Mouse (Mus musculus) hindbrain, embryonic 12.5 days (tissue): ENCODE measurements around the gene Lgi1. TPM values are rescaled to one million over a fixed set of nuclear protein-coding genes. Genes with fewer than 3 reads are reported as not detected.

Experiments used
- ATAC-seq: fragments of 200-750 bp; cut with Nextera tagmentation; 2 replicates; pipeline ENCODE4 v1.8.0; 2017; ENCODE audit warnings: moderate TSS enrichment; ENCODE audit not compliant: low FRiP score
- H3K27ac ChIP-seq: fragments of 300-500 bp; sonication (generic); 2 replicates; pipeline ENCODE4 v1.5.1; 2016; ENCODE audit warnings: mild to moderate bottlenecking
- H3K27me3 ChIP-seq: fragments of 300-500 bp; sonication (generic); 2 replicates; pipeline ENCODE4 v1.6.1; 2016; ENCODE audit warnings: mild to moderate bottlenecking
- H3K36me3 ChIP-seq: fragments of 300-500 bp; sonication (generic); 2 replicates; pipeline ENCODE4 v1.6.1; 2016; ENCODE audit warnings: mild to moderate bottlenecking
- H3K4me1 ChIP-seq: fragments of 300-500 bp; sonication (generic); 2 replicates; pipeline ENCODE4 v1.6.1; 2016
- H3K4me2 ChIP-seq: fragments of 300-500 bp; sonication (generic); replicated peaks from 2 replicates; pipeline ENCODE4 v1.6.1; 2016; ENCODE audit warnings: mild to moderate bottlenecking
- H3K4me3 ChIP-seq: fragments of 300-500 bp; sonication (generic); 2 replicates; pipeline ENCODE4 v1.5.1; 2016; ENCODE audit warnings: mild to moderate bottlenecking
- H3K9ac ChIP-seq: fragments of 300-500 bp; sonication (generic); 2 replicates; pipeline ENCODE4 v1.6.1; 2016; ENCODE audit warnings: mild to moderate bottlenecking, moderate library complexity
- H3K9me3 ChIP-seq: fragments of 300-500 bp; sonication (generic); replicated peaks from 2 replicates; pipeline ENCODE4 v1.6.1; 2016; ENCODE audit warnings: mild to moderate bottlenecking
- WGBS: fragments of 180-500 bp; shearing (Covaris S2); methylation state at CpG from one replicate; pipeline ENCODE4 v1.1.7; 2016; 5-methylcytosine and 5-hydroxymethylcytosine counted together
- polyA plus RNA-seq: library from polyadenylated mRNA; unstranded; fragments of >200 nt; fragmentation: Nextera tagmentation; extraction: Ambion mirVana; gene quantifications from 2 replicates; pipeline ENCODE4 v1.2.1, GENCODE M21; 2016

Gene Lgi1
- polyA plus RNA-seq, 1 experiment from 2014 or later, result 5.2 TPM

DNA sequence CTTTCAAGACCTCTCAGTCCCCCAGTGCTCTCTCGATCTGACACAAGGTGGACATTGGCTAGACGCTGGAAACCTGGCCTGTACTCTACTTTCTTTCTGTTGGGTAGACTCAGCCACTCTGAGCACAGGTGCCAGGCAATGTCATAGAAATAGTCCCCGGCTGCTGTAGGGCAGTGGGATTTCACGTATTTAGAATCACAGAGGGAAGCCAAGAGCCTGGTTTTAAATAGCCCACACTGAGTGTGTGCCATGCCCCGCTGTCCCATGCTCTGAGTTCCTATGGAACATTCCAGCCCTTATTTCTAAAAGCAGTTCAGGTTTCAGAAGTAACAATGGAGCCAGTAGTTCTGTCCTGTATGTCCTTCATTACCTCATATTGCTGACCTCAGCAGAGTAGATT lies 3.1 kb downstream of the Lgi1 start:
- peaks cover 5% of the 10 kb centered on the region; the same call in 1 of the 2 replicates for H3K27me3 ChIP-seq
- 0 out of 2 replicates have a peak, but pooled peaks cover 4% of the 10 kb centered on the region for H3K4me1 ChIP-seq
- 82% methylated on average over 5 of the region's 5 CpGs for WGBS
- no peaks in the 10 kb centered on the region for H3K36me3 ChIP-seq
- H3K4me3 ChIP-seq, result no peak overlapping the region
- H3K4me2 ChIP-seq, result no peak overlapping the region
- H3K9me3 ChIP-seq, result no peaks in the 10 kb centered on the region
- no peak overlapping the region for H3K27ac ChIP-seq
- H3K9ac ChIP-seq, result no peak overlapping the region
- ATAC-seq, result no peak

DNA sequence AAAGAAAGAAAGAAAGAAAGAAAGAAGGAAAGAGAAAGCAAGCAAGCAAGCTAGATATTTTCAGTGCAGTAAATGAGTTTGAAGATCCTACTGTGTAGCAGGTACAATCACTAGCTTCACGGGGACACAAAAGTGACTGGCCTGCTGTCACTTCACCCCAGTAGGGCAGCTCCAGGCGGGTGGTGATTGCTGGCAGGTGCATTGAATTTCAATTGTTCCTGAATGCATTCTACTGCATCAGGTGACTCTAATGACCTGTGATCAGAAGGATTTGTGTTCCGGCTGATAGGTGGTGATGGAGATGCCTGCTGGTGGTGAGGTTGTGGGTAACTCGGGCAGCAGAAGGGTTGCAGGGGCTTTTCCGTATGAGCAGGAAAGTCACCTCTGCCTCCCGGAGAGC lies 6.7 kb downstream of the Lgi1 start:
- H3K4me1 ChIP-seq, result no peaks in the 10 kb centered on the region
- no peak overlapping the region for H3K27ac ChIP-seq
- H3K27me3 ChIP-seq, result no peaks in the 10 kb centered on the region
- H3K9ac ChIP-seq, result no peak overlapping the region
- 29% methylated on average over 6 of the region's 6 CpGs for whole genome bisulfite sequencing
- no peak overlapping the region for H3K4me3 ChIP-seq
- ATAC-seq, result no peak
- no peak overlapping the region for H3K4me2 ChIP-seq
- H3K9me3 ChIP-seq, result no peaks in the 10 kb centered on the region
- no peaks in the 10 kb centered on the region for H3K36me3 ChIP-seq

DNA sequence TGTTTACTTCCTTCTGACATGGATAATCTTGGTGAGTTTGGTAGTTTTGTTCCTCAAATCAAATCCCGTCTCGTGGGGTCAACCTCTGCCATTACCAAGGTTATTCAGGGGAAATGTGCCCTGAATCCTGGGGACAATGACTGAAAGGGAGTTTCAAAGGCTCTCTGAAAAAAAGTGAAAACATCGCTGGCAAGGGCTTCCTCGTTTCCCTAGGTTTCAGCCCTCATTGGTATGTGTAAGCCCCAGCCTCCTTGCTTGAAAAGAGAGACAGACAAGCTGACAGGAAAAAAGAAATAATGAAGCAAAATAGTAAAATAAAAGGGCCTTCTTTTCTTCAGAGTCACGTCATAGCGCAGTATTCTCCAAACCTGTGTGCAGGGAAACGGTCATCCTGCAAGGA lies 9.5 kb downstream of the Lgi1 start:
- no peaks in the 10 kb centered on the region for H3K9me3 ChIP-seq
- H3K4me1 ChIP-seq, result no peaks in the 10 kb centered on the region
- H3K4me2 ChIP-seq, result no peak overlapping the region
- H3K27ac ChIP-seq, result no peak overlapping the region
- 58% methylated on average over 7 of the region's 7 CpGs for whole genome bisulfite sequencing
- no peak overlapping the region for H3K9ac ChIP-seq
- no peaks in the 10 kb centered on the region for H3K27me3 ChIP-seq
- no peaks in the 10 kb centered on the region for H3K36me3 ChIP-seq
- ATAC-seq, result no peak
- H3K4me3 ChIP-seq, result no peak overlapping the region

DNA sequence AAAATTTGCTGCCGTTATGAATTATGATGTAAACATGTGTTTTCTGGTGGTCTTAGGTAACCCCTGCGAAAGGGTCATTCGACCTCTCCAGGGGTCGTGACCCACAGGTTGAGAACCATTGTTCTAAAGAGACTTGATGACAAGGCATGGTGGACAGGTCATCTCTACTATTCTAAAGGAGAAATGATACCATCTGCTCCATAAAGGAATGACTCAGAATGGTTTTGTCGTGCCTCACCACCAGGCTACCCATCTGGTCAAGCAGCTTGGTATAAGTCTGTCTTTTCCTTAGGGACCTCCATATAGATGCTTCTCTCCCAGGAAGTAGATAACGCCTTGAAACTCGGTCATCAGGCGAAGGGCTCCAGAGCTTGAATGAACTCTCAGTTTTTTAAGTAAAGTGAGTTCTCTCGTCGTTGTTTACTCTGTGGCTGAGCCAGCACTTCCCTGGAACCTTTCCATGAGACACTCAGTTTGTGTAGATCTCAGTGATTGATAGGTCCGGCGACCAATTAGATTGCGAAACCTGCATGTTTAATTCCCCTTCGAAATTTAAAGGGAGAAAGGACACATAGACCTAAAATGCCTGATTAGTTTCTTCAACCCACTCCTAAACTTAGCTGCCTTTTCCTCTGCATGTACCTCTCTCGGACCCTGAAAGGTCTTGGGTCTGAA lies 10.5 kb downstream of the Lgi1 start:
- 85% methylated on average over 15 of the region's 15 CpGs for WGBS

DNA sequence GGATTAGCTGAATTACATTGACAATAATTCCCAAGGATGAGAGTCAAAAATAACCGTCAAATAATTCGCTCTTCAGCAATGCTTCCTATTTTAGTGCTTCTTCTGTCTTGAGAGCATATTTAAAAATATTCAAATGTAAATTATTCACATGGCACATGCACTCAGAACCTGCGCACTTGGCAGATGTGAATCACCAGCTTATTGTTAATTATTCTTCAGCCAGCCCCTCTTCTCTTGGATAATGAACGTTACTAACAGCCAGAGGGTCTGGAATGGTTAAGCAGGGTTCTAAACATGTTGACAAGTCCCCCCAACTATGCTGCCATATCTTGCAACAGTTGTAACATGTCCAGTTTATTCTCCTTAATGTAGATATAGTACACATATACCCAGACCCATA lies 11.9 kb downstream of the Lgi1 start:
- H3K36me3 ChIP-seq, result no peaks in the 10 kb centered on the region
- H3K9ac ChIP-seq, result no peak overlapping the region
- no peak overlapping the region for H3K27ac ChIP-seq
- H3K4me1 ChIP-seq, result no peaks in the 10 kb centered on the region
- ATAC-seq, result no peak
- H3K4me3 ChIP-seq, result no peak overlapping the region
- H3K9me3 ChIP-seq, result no peaks in the 10 kb centered on the region
- H3K4me2 ChIP-seq, result no peak overlapping the region
- 87% methylated on average over 4 of the region's 4 CpGs for WGBS
- no peaks in the 10 kb centered on the region for H3K27me3 ChIP-seq

More for the DNA sequence above, 10.5 kb downstream of the Lgi1 start:
- Histone ChIP-seq H3K27me3 (no peaks in the 10 kb centered on the region), H3K4me2 (no peak overlapping the region), H3K27ac (no peak overlapping the region), H3K9ac (no peak overlapping the region), H3K4me1 (no peaks in the 10 kb centered on the region), H3K36me3 (no peaks in the 10 kb centered on the region), H3K9me3 (no peaks in the 10 kb centered on the region), H3K4me3 (no peak overlapping the region)
- no peak for ATAC-seq

DNA sequence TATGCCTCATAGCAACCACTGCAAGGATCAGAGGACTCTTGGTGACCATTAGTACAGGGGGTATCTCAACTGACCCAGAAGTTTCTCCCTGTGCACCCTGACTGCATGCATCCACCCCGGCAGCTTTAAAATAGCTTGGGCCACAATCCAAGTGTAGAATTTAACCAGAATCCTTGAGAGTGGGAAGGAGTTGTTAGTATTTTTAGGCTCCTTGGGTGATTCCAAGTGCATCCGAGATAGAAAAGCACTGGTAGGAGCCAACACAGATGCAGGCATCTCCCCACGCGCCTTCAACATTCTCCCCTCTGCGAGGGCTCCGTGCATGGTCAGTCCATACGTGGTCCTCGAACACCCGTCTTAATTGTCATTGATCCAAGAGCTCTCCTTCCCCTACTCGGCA lies 15.9 kb downstream of the Lgi1 start:
- H3K4me2 ChIP-seq, result no peak overlapping the region
- H3K9me3 ChIP-seq, result no peaks in the 10 kb centered on the region
- no peaks in the 10 kb centered on the region for H3K4me1 ChIP-seq
- 97% methylated on average over 10 of the region's 10 CpGs for WGBS
- H3K27ac ChIP-seq, result no peak overlapping the region
- no peak overlapping the region for H3K4me3 ChIP-seq
- ATAC-seq, result no peak
- no peak overlapping the region for H3K9ac ChIP-seq
- H3K36me3 ChIP-seq, result no peaks in the 10 kb centered on the region
- no peaks in the 10 kb centered on the region for H3K27me3 ChIP-seq

DNA sequence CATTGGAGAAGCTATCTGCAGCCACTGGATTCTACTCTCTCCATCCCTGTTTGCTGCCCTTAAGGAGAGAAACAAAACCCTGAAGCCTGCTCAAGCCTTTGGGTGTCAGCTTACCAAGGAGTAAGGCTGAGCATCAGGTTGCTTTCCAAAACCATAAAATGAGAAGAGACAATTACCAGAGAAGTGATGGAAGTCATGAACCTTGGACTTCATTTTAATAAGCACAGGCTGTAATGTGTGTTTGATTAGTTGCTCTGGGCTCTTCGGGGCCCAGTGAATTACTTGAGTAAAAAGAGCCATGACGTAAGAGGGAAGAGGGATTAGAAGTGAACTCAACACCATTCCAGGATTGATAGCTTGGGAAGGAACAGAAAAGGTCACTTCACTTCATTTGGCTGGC lies 18.1 kb downstream of the Lgi1 start:
- no peaks in the 10 kb centered on the region for H3K27me3 ChIP-seq
- H3K4me1 ChIP-seq, result no peaks in the 10 kb centered on the region
- no peak overlapping the region for H3K9ac ChIP-seq
- H3K27ac ChIP-seq, result no peak overlapping the region
- WGBS, result 71% methylated on average over 2 of the region's 2 CpGs
- H3K36me3 ChIP-seq, result no peaks in the 10 kb centered on the region
- H3K4me3 ChIP-seq, result no peak overlapping the region
- ATAC-seq, result no peak
- no peaks in the 10 kb centered on the region for H3K9me3 ChIP-seq
- H3K4me2 ChIP-seq, result no peak overlapping the region

DNA sequence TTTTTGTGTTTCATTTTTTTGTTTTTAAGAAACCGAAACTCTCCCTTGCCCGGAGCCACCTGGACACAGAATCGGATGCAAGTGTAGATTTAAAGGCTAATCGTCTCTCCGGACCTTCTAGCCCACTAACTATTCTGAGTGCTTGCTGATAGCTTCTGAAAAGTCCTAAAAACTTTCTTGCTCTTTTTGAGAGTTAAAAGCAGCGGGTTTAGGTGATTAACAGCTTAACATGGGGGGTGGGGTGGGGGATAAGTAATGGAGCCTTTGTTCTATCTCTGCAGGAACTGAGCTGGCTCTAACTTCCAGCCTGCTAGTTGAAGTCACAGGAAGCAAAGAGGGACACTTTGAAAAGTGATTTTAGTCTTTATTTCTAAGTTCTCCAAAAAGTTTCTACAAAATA lies 24.2 kb downstream of the Lgi1 start:
- Histone ChIP-seq H3K4me2 (no peak overlapping the region), H3K4me1 (no peaks in the 10 kb centered on the region), H3K36me3 (no peaks in the 10 kb centered on the region), H3K9me3 (no peaks in the 10 kb centered on the region), H3K27me3 (no peaks in the 10 kb centered on the region), H3K9ac (no peak overlapping the region), H3K27ac (no peak overlapping the region), H3K4me3 (no peak overlapping the region)
- ATAC-seq, result no peak
- WGBS, result 78% methylated on average over 6 of the region's 6 CpGs

DNA sequence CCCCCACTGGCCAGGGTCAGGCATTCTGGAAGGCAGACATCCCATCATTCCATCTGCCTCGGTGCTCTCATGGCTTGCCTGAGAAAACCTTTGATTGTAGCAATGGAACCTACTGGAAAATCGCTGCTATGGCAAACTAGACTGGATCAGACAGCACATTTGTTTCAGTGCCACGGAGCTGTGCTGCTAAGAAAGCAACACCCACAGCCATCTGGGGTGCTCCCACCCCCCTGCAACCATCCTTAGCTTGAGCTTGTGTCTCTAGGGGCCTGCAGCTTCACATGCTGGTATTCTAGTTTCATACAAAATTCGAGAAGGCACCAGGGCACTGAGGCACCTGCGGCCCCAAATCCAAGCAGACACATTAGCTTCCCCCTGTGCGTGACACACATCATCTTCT lies 27.1 kb downstream of the Lgi1 start:
- H3K27ac ChIP-seq, result no peak overlapping the region
- WGBS, result 83% methylated on average over 6 of the region's 6 CpGs
- no peak for ATAC-seq

DNA sequence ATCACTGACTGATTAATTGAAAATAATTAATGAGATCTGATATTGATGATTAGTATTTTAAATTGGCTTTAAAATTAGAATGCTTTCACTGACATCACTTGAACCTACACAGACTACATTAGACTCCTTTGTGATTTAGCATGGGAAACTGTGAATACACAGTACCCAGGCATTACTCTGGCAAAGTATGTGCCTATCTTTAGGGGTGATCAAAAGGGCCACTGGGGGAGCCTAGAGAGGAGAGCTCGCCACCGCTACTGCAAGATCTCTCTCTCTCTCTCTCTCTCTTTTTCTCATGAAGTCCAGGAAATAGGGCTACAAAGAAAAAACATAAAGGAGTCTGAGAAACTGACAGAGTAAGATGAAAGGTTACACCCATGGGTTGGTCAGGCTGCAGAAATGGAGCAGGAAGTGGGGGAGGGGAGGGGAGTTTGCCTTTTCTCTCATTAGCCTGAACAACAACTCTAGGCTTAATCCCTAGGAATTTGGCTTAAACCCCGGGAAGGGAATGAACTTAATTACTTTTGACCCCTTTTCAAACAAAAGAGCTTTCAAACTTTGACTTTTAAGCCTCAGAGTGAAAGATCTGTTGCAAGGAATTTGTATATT lies 33.8 kb downstream of the Lgi1 start:
- no peak for ATAC-seq
- Histone ChIP-seq H3K27me3 (no peaks in the 10 kb centered on the region), H3K27ac (no peak overlapping the region), H3K4me1 (no peaks in the 10 kb centered on the region), H3K9ac (no peak overlapping the region), H3K9me3 (no peaks in the 10 kb centered on the region), H3K4me2 (no peak overlapping the region), H3K36me3 (no peaks in the 10 kb centered on the region), H3K4me3 (no peak overlapping the region)
- 16% methylated on average over 3 of the region's 3 CpGs for WGBS

More for the DNA sequence above, 27.1 kb downstream of the Lgi1 start:
- Histone ChIP-seq H3K9ac (no peak overlapping the region), H3K4me2 (no peak overlapping the region), H3K27me3 (no peaks in the 10 kb centered on the region), H3K36me3 (no peaks in the 10 kb centered on the region), H3K4me1 (no peaks in the 10 kb centered on the region), H3K9me3 (no peaks in the 10 kb centered on the region), H3K4me3 (no peak overlapping the region)

DNA sequence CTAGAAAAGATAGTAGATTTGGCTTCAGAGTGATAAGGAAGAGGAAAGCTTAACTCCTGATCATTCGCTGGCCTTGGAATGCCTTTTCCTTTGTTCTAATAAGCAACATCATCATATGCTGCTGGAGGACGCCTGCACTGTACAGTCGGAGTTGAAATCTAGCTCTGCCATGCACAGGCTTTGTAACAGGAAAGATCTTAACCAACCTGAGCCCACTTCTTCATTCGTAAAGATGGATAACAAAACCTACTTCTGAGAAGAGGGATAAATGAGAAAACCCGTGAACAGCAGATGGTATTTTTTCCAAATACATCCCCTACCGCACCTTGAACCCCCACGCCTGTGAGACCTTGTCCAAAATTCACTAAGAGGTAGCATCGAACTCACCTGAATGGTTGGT lies 43.8 kb downstream of the Lgi1 start:
- WGBS, result 94% methylated on average over 8 of the region's 8 CpGs
- no peak overlapping the region for H3K4me3 ChIP-seq
- no peaks in the 10 kb centered on the region for H3K4me1 ChIP-seq
- H3K4me2 ChIP-seq, result no peak overlapping the region
- H3K9me3 ChIP-seq, result no peaks in the 10 kb centered on the region
- no peaks in the 10 kb centered on the region for H3K36me3 ChIP-seq
- no peak overlapping the region for H3K27ac ChIP-seq
- H3K9ac ChIP-seq, result no peak overlapping the region
- no peak for ATAC-seq
- no peaks in the 10 kb centered on the region for H3K27me3 ChIP-seq

DNA sequence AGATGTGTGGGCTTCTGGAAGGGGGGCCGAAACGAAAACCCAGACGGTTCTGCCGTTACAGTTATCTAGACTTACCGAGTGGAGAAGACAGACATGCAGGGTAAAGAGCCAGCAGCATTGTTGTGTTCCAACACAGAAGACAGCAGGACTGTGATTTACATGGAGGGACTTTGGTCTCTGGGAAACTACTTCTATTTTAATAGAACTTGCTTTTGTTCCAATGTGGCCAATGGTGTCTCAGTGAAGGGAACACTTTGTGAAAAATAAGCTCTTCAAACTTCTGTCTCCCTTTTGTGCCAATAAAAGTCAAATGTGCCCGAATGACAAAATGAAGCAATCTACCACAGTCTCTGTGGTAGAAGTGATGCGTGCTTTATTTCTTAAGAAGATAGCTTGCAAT lies 50.8 kb downstream of the Lgi1 start:
- WGBS, result 83% methylated on average over 7 of the region's 7 CpGs
- Histone ChIP-seq H3K36me3 (no peaks in the 10 kb centered on the region), H3K4me1 (no peaks in the 10 kb centered on the region)

DNA sequence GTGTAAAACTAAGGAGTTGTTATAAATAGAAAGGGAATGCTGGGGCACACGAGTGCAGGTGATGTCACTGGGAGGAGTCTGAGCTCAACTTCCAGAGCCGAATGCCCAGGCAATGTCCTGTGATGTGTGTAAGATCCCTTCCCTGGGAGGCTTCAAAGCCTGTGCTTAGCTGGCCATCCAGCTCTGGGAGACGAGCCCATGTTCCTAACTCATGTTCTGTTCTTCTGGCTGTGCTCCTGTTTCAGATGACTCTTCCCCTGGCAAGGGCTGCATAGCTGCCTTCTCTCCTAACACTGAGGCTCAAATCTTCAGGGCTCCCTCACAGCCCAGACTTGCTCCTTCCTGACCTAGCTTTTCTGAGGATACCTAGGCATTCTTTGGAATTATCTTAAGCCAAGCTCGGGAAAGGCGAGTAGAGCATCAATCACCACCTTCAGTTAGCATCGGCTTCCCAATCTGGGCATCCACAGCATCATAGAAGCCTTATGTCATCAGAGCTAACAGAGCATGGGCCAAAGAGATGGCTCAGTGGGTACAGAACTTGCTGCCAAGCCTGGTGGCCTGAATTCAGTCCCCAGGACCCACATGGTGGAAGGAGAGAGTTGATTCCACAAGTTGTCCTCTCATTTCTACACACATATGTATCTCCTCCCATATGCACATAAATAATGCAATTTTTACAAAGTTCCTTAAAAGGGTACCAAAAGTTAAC lies 52.4 kb downstream of the Lgi1 start:
- H3K9ac ChIP-seq, result no peak overlapping the region
- no peaks in the 10 kb centered on the region for H3K9me3 ChIP-seq
- H3K27me3 ChIP-seq, result no peaks in the 10 kb centered on the region
- no peaks in the 10 kb centered on the region for H3K4me1 ChIP-seq
- no peaks in the 10 kb centered on the region for H3K36me3 ChIP-seq
- WGBS, result 86% methylated on average over 6 of the region's 6 CpGs
- H3K4me2 ChIP-seq, result no peak overlapping the region
- no peak overlapping the region for H3K27ac ChIP-seq
- ATAC-seq, result no peak
- H3K4me3 ChIP-seq, result no peak overlapping the region

More for the DNA sequence above, 50.8 kb downstream of the Lgi1 start:
- no peaks in the 10 kb centered on the region for H3K9me3 ChIP-seq
- no peak overlapping the region for H3K4me3 ChIP-seq
- no peak overlapping the region for H3K4me2 ChIP-seq
- no peaks in the 10 kb centered on the region for H3K27me3 ChIP-seq
- no peak overlapping the region for H3K9ac ChIP-seq
- no peak overlapping the region for H3K27ac ChIP-seq
- no peak for ATAC-seq
